Mouse (Mus musculus) CH12.LX (cell line): ENCODE results near the gene Gm5447.

Experiments used
- RAD21 ChIP-seq: IDR thresholded peaks from 2 replicates; pipeline ENCODE4 v1.6.1; 2011; ENCODE audit warnings: low read depth, mild to moderate bottlenecking, low read length, improper control_type of control experiment, moderate library complexity
- ZMIZ1 ChIP-seq: IDR thresholded peaks from 2 replicates; pipeline ENCODE4 v1.6.1; 2012; ENCODE audit warnings: low read depth, mild to moderate bottlenecking, inconsistent platforms, low read length, improper control_type of control experiment

DNA sequence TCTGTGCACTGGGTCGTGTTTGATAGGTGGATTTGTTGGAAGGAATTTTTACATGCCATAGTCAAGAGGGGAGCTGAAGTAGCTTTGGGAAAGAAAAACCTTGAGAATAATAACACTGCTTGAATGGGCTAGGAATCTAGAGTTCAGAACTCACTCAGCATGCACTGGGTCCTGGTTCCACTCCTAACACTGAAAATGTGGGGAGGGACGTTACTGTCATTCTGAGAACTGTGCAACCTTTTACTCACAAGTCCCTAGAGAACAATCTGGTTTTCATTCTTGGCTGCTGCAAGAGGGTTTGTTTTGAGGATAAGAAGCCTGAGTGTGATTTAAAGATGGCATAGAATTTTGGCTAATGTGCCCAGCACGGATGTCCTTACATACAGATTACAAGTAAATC, 49.7 kb downstream of the Gm5447 start:
- TF ChIP-seq RAD21: no peak
- no peak for TF ChIP-seq ZMIZ1
